Comparison of ENCODE assay signal across 14 mouse cellular contexts in genomic region chr8:105702731-105703415, GRCm38 (mm10). TPM values are rescaled to one million over a fixed set of nuclear protein-coding genes. Genes with fewer than 3 reads are reported as not detected.
A peak's percentile ranks its signal among the peaks of the same experiment; 100 is the strongest.
DNase-seq lines count a peak whose midpoint lies in the region; ATAC-seq and TF ChIP-seq lines count a peak whose summit lies in the region.
"Had no signal": no experiment of that assay in that cellular context is flagged by ENCODE, and none has a peak within 500 bp of the region (broad histone marks: within the 10 kb centered on the region; RNA-seq: fewer than 3 reads in every experiment).

No protein-coding gene starts in this region.

- no peak overlapping the region for H3K9ac ChIP-seq in forebrain, embryonic 12.5 days
- no peak overlapping the region for H3K9ac ChIP-seq in forebrain, embryonic 16.5 days (replicated peaks; ENCODE audit: low read depth, low read length)
- no peak overlapping the region for H3K9ac ChIP-seq in midbrain, embryonic 15.5 days
- H3K9ac ChIP-seq in midbrain, embryonic 16.5 days (ENCODE audit: low read depth, low read length) = no peak overlapping the region; the same call in 1 of the 2 replicates

- no peak for ATAC-seq in forebrain, embryonic 12.5 days (ENCODE audit: low FRiP score)
- no peak for ATAC-seq in forebrain, embryonic 16.5 days
- ATAC-seq in midbrain, embryonic 15.5 days (replicated peaks) = no peak
- no peak for ATAC-seq in midbrain, embryonic 16.5 days

- no peaks in the 10 kb centered on the region for H3K27me3 ChIP-seq in forebrain, embryonic 12.5 days
- no peaks in the 10 kb centered on the region for H3K27me3 ChIP-seq in forebrain, embryonic 16.5 days (replicated peaks; ENCODE audit: control insufficient read depth, insufficient read depth, low read length)
- no peaks in the 10 kb centered on the region for H3K27me3 ChIP-seq in midbrain, embryonic 15.5 days (replicated peaks)
- H3K27me3 ChIP-seq in midbrain, embryonic 16.5 days (ENCODE audit: control insufficient read depth, insufficient read depth, low read depth, low read length) = no peaks in the 10 kb centered on the region
- H3K27me3 ChIP-seq in embryonic facial prominence, embryonic 10.5 days (replicated peaks; ENCODE audit: low read depth, poor library complexity, severe bottlenecking) = no peaks in the 10 kb centered on the region

- no peak overlapping the region for H3K27ac ChIP-seq in forebrain, embryonic 12.5 days
- H3K27ac ChIP-seq in forebrain, embryonic 16.5 days (ENCODE audit: low read length) = no peak overlapping the region
- H3K27ac ChIP-seq in midbrain, embryonic 15.5 days = no peak overlapping the region
- no peak overlapping the region for H3K27ac ChIP-seq in midbrain, embryonic 16.5 days (ENCODE audit: low read length)
- no peak overlapping the region for H3K27ac ChIP-seq in embryonic facial prominence, embryonic 10.5 days (replicated peaks)
- no peak overlapping the region for H3K27ac ChIP-seq in olfactory bulb, adult 2 months (ENCODE audit: insufficient read depth, low read depth, low read length)

- H3K36me3 ChIP-seq in forebrain, embryonic 12.5 days (replicated peaks) = peaks cover 32% of the 10 kb centered on the region
- H3K36me3 ChIP-seq in forebrain, embryonic 16.5 days (ENCODE audit: control insufficient read depth, insufficient read depth) = peaks cover 4% of the 10 kb centered on the region; the same call in 1 of the 2 replicates
- H3K36me3 ChIP-seq in midbrain, embryonic 15.5 days (replicated peaks) = peaks cover 8% of the 10 kb centered on the region
- H3K36me3 ChIP-seq in midbrain, embryonic 16.5 days (ENCODE audit: control insufficient read depth, insufficient read depth, low read length) = peaks cover 10% of the 10 kb centered on the region
- H3K36me3 ChIP-seq in embryonic facial prominence, embryonic 10.5 days (replicated peaks) = peaks cover 57% of the 10 kb centered on the region

- TF ChIP-seq CTCF in olfactory bulb, adult 2 months (IDR thresholded peaks at IDR 0.05; ENCODE audit: insufficient read depth, low read depth, low read length) = no peak

- H3K4me1 ChIP-seq in forebrain, embryonic 12.5 days = peaks cover 41% of the 10 kb centered on the region
- H3K4me1 ChIP-seq in forebrain, embryonic 16.5 days (replicated peaks; ENCODE audit: control insufficient read depth, insufficient read depth, low read length) = peaks cover 34% of the 10 kb centered on the region
- H3K4me1 ChIP-seq in midbrain, embryonic 15.5 days = peaks cover 34% of the 10 kb centered on the region
- H3K4me1 ChIP-seq in midbrain, embryonic 16.5 days (ENCODE audit: control insufficient read depth, insufficient read depth, low read length) = peaks cover 25% of the 10 kb centered on the region
- H3K4me1 ChIP-seq in embryonic facial prominence, embryonic 10.5 days = peaks cover 45% of the 10 kb centered on the region
- peaks cover 29% of the 10 kb centered on the region for H3K4me1 ChIP-seq in olfactory bulb, adult 2 months (ENCODE audit: control insufficient read depth, insufficient read depth, low read length)

- 0 out of 2 replicates have a peak overlapping the region, but pooled peaks have one; percentile 95 for H3K4me2 ChIP-seq in forebrain, embryonic 12.5 days
- H3K4me2 ChIP-seq in forebrain, embryonic 16.5 days (ENCODE audit: low read length) = no peak overlapping the region
- peak overlapping the region; percentile 85; the same call in 1 of the 2 replicates for H3K4me2 ChIP-seq in midbrain, embryonic 15.5 days
- H3K4me2 ChIP-seq in midbrain, embryonic 16.5 days (ENCODE audit: low read length) = no peak overlapping the region; the same call in 1 of the 2 replicates

- H3K9me3 ChIP-seq in forebrain, embryonic 12.5 days = no peaks in the 10 kb centered on the region
- H3K9me3 ChIP-seq in forebrain, embryonic 16.5 days (ENCODE audit: control insufficient read depth, low read length) = no peaks in the 10 kb centered on the region
- H3K9me3 ChIP-seq in midbrain, embryonic 15.5 days = no peaks in the 10 kb centered on the region
- H3K9me3 ChIP-seq in midbrain, embryonic 16.5 days (replicated peaks; ENCODE audit: control insufficient read depth, low read length, poor library complexity, severe bottlenecking) = no peaks in the 10 kb centered on the region
- no peaks in the 10 kb centered on the region for H3K9me3 ChIP-seq in embryonic facial prominence, embryonic 10.5 days

- 93% methylated on average over 24 of the region's 24 CpGs for WGBS in forebrain, embryonic 12.5 days
- WGBS in forebrain, embryonic 16.5 days = 91% methylated on average over 24 of the region's 24 CpGs
- WGBS in midbrain, embryonic 15.5 days = 91% methylated on average over 24 of the region's 24 CpGs
- 93% methylated on average over 24 of the region's 24 CpGs for WGBS in midbrain, embryonic 16.5 days
- WGBS in embryonic facial prominence, embryonic 10.5 days = 91% methylated on average over 24 of the region's 24 CpGs
- 93% methylated on average over 24 of the region's 24 CpGs for WGBS in olfactory bulb, adult 2 months

- 0 out of 2 replicates have a peak overlapping the region, but pooled peaks have one; percentile 66 for H3K4me3 ChIP-seq in forebrain, embryonic 12.5 days (replicated peaks)
- H3K4me3 ChIP-seq in forebrain, embryonic 16.5 days (replicated peaks; ENCODE audit: low read length) = no peak overlapping the region
- no peak overlapping the region for H3K4me3 ChIP-seq in midbrain, embryonic 15.5 days
- no peak overlapping the region for H3K4me3 ChIP-seq in midbrain, embryonic 16.5 days (ENCODE audit: low read depth, low read length)
- H3K4me3 ChIP-seq in embryonic facial prominence, embryonic 10.5 days = peak overlapping the region; percentile 81; the same call in 1 of the 2 replicates
- H3K4me3 ChIP-seq in olfactory bulb, adult 2 months (ENCODE audit: insufficient read depth, low read depth, low read length) = peak overlapping the region; percentile 92

- TF ChIP-seq POLR2A in olfactory bulb, adult 2 months (IDR thresholded peaks at IDR 0.05; ENCODE audit: insufficient read depth, low read depth, low read length) = no peak

- no peak for DNase-seq in embryonic facial prominence, embryonic 10.5 days (ENCODE audit: low spot score)
- DNase-seq in frontal cortex, adult 2 months (ENCODE audit: extremely low spot score in 1 of 2, low spot score in 1 of 2) = no peak
- no peak for DNase-seq in layer of hippocampus, postnatal 25 days (ENCODE audit: extremely low spot score in 1 of 2, low spot score in 1 of 2)
- DNase-seq: gastrocnemius, postnatal 10 days; kidney, adult 18-20 months; layer of hippocampus, adult 9-11 months; lung, postnatal 10 days had no signal

RNA-seq across cellular contexts. Expression of gene Pard6a, which starts 1.9 kb away (rescaled TPM):
- 28.9 and 32.5 TPM in 2 replicates for polyA plus RNA-seq in forebrain, embryonic 12.5 days (2016; fragmentation: Nextera tagmentation; extraction: Ambion mirVana)
- 45.4 and 50.0 TPM in 2 replicates for polyA plus RNA-seq in forebrain, embryonic 16.5 days (2015; fragmentation: Nextera tagmentation; extraction: Ambion mirVana)
- polyA plus RNA-seq in midbrain, embryonic 15.5 days (2015; fragmentation: Nextera tagmentation; extraction: Ambion mirVana) = 51.6 and 51.8 TPM in 2 replicates
- 50.2 and 57.9 TPM in 2 replicates for polyA plus RNA-seq in midbrain, embryonic 16.5 days (2015; fragmentation: Nextera tagmentation; extraction: Ambion mirVana)
- polyA plus RNA-seq in embryonic facial prominence, embryonic 10.5 days (2016; fragmentation: Nextera tagmentation; extraction: Ambion mirVana) = 15.1 and 16.8 TPM in 2 replicates
- not detected in 2 replicates for polyA plus RNA-seq in olfactory bulb, adult 2 months (2012; ENCODE audit: insufficient read depth, insufficient read length, low replicate concordance, missing spikeins)
- 49.5 and 57.0 TPM in 2 replicates for polyA plus RNA-seq in frontal cortex, adult 2 months (2012; rRNA removed)
- 10 to 100 TPM; 34.8 to 38.4 TPM for total RNA-seq in layer of hippocampus, postnatal 25 days (2021)

RNA-seq across cellular contexts. Expression of gene Acd, which starts 2.0 kb away (rescaled TPM):
- polyA plus RNA-seq in forebrain, embryonic 12.5 days (2016; fragmentation: Nextera tagmentation; extraction: Ambion mirVana) = 83.0 and 88.7 TPM in 2 replicates
- polyA plus RNA-seq in forebrain, embryonic 16.5 days (2015; fragmentation: Nextera tagmentation; extraction: Ambion mirVana) = 105 and 106 TPM in 2 replicates
- 104 and 106 TPM in 2 replicates for polyA plus RNA-seq in midbrain, embryonic 15.5 days (2015; fragmentation: Nextera tagmentation; extraction: Ambion mirVana)
- 95.6 and 97.6 TPM in 2 replicates for polyA plus RNA-seq in midbrain, embryonic 16.5 days (2015; fragmentation: Nextera tagmentation; extraction: Ambion mirVana)
- polyA plus RNA-seq in embryonic facial prominence, embryonic 10.5 days (2016; fragmentation: Nextera tagmentation; extraction: Ambion mirVana) = 67.7 and 72.6 TPM in 2 replicates
- polyA plus RNA-seq in olfactory bulb, adult 2 months (2012; ENCODE audit: insufficient read depth, insufficient read length, low replicate concordance, missing spikeins) = not detected in 2 replicates
- 42.5 and 46.0 TPM in 2 replicates for polyA plus RNA-seq in frontal cortex, adult 2 months (2012; rRNA removed)
- 10 to 100 TPM; 39.8 to 41.9 TPM for total RNA-seq in layer of hippocampus, postnatal 25 days (2021)

RNA-seq across cellular contexts. Expression of gene 4933405L10Rik, which starts 4.6 kb away (rescaled TPM):
- 0.27 and 0.32 TPM in 2 replicates for polyA plus RNA-seq in forebrain, embryonic 12.5 days (2016; fragmentation: Nextera tagmentation; extraction: Ambion mirVana)
- polyA plus RNA-seq in forebrain, embryonic 16.5 days (2015; fragmentation: Nextera tagmentation; extraction: Ambion mirVana) = 0.22 and 0.32 TPM in 2 replicates
- 0.28 and 0.43 TPM in 2 replicates for polyA plus RNA-seq in midbrain, embryonic 15.5 days (2015; fragmentation: Nextera tagmentation; extraction: Ambion mirVana)
- 0.28 and 0.45 TPM in 2 replicates for polyA plus RNA-seq in midbrain, embryonic 16.5 days (2015; fragmentation: Nextera tagmentation; extraction: Ambion mirVana)
- polyA plus RNA-seq in embryonic facial prominence, embryonic 10.5 days (2016; fragmentation: Nextera tagmentation; extraction: Ambion mirVana) = not detected in 2 replicates
- polyA plus RNA-seq in olfactory bulb, adult 2 months (2012; ENCODE audit: insufficient read depth, insufficient read length, low replicate concordance, missing spikeins) = not detected in 2 replicates
- 0.38 and 0.92 TPM in 2 replicates for polyA plus RNA-seq in frontal cortex, adult 2 months (2012; rRNA removed)
- not detected for total RNA-seq in layer of hippocampus, postnatal 25 days (2021)
- total RNA-seq: gastrocnemius, postnatal 10 days; liver, adult 2 months had no signal
- polyA plus RNA-seq: heart, embryonic 16.5 days; liver, adult 2 months had no signal

RNA-seq across cellular contexts. Expression of gene Enkd1, which starts 5.1 kb away (rescaled TPM):
- 35.7 and 37.0 TPM in 2 replicates for polyA plus RNA-seq in forebrain, embryonic 12.5 days (2016; fragmentation: Nextera tagmentation; extraction: Ambion mirVana)
- polyA plus RNA-seq in forebrain, embryonic 16.5 days (2015; fragmentation: Nextera tagmentation; extraction: Ambion mirVana) = 16.3 and 19.6 TPM in 2 replicates
- polyA plus RNA-seq in midbrain, embryonic 15.5 days (2015; fragmentation: Nextera tagmentation; extraction: Ambion mirVana) = 12.9 and 16.1 TPM in 2 replicates
- 14.9 and 16.5 TPM in 2 replicates for polyA plus RNA-seq in midbrain, embryonic 16.5 days (2015; fragmentation: Nextera tagmentation; extraction: Ambion mirVana)
- polyA plus RNA-seq in embryonic facial prominence, embryonic 10.5 days (2016; fragmentation: Nextera tagmentation; extraction: Ambion mirVana) = 49.3 and 54.0 TPM in 2 replicates
- not detected in 2 replicates for polyA plus RNA-seq in olfactory bulb, adult 2 months (2012; ENCODE audit: insufficient read depth, insufficient read length, low replicate concordance, missing spikeins)
- 15.6 and 16.0 TPM in 2 replicates for polyA plus RNA-seq in frontal cortex, adult 2 months (2012; rRNA removed)
- 1 to 10 TPM; 8.2 to 9.9 TPM for total RNA-seq in layer of hippocampus, postnatal 25 days (2021)
- total RNA-seq: liver, adult 2 months had no signal

RNA-seq across cellular contexts. Expression of gene Carmil2, which starts 16.8 kb away (rescaled TPM):
- polyA plus RNA-seq in forebrain, embryonic 12.5 days (2016; fragmentation: Nextera tagmentation; extraction: Ambion mirVana) = 4.9 and 5.2 TPM in 2 replicates
- 9.5 and 12.7 TPM in 2 replicates for polyA plus RNA-seq in forebrain, embryonic 16.5 days (2015; fragmentation: Nextera tagmentation; extraction: Ambion mirVana)
- polyA plus RNA-seq in midbrain, embryonic 15.5 days (2015; fragmentation: Nextera tagmentation; extraction: Ambion mirVana) = 24.9 and 25.6 TPM in 2 replicates
- 22.9 and 23.0 TPM in 2 replicates for polyA plus RNA-seq in midbrain, embryonic 16.5 days (2015; fragmentation: Nextera tagmentation; extraction: Ambion mirVana)
- 1.5 TPM in 2 replicates for polyA plus RNA-seq in embryonic facial prominence, embryonic 10.5 days (2016; fragmentation: Nextera tagmentation; extraction: Ambion mirVana)
- 218 TPM in 1 of 2 replicates, not detected in the other for polyA plus RNA-seq in olfactory bulb, adult 2 months (2012; ENCODE audit: insufficient read depth, insufficient read length, low replicate concordance, missing spikeins)
- 33.6 and 37.2 TPM in 2 replicates for polyA plus RNA-seq in frontal cortex, adult 2 months (2012; rRNA removed)
- 10 to 100 TPM; 70.2 to 79.8 TPM for total RNA-seq in layer of hippocampus, postnatal 25 days (2021)

Comparison
In these comparisons a context has a peak if more than half of its experiments do, and no peak if none do; other contexts are left out.
1. H3K4me2 ChIP-seq: peak in forebrain, embryonic 12.5 days (single experiment) and midbrain, embryonic 15.5 days (single experiment); none in forebrain, embryonic 16.5 days (single experiment) and midbrain, embryonic 16.5 days (single experiment).
2. H3K4me3 ChIP-seq: peak in forebrain, embryonic 12.5 days (single experiment), embryonic facial prominence, embryonic 10.5 days (single experiment) and olfactory bulb, adult 2 months (single experiment); none in forebrain, embryonic 16.5 days (single experiment), midbrain, embryonic 15.5 days (single experiment) and midbrain, embryonic 16.5 days (single experiment).
3. RNA of gene Pard6a, which starts 1.9 kb away (polyA plus RNA-seq): 50.2 to 57.9 TPM in midbrain, embryonic 16.5 days, 51.6 to 51.8 TPM in midbrain, embryonic 15.5 days, 45.4 to 50.0 TPM in forebrain, embryonic 16.5 days, 49.5 to 57.0 TPM in frontal cortex, adult 2 months, 28.9 to 32.5 TPM in forebrain, embryonic 12.5 days and 15.1 to 16.8 TPM in embryonic facial prominence, embryonic 10.5 days; not detected in olfactory bulb, adult 2 months; every median in the first group is over 10 times any median in the second.